Mouse (Mus musculus): ENCODE results near the gene Zhx3. TPM values are rescaled to one million over a fixed set of nuclear protein-coding genes. Genes with fewer than 3 reads are reported as not detected.
A peak's percentile ranks its signal among the peaks of the same experiment; 100 is the strongest.

The Zhx3 gene
- 33.5 and 45.3 TPM in 2 replicates for total RNA-seq (2014; rRNA removed)
- 11.9 and 12.3 TPM in 2 replicates for polyA plus RNA-seq (2012; rRNA removed)

DNA sequence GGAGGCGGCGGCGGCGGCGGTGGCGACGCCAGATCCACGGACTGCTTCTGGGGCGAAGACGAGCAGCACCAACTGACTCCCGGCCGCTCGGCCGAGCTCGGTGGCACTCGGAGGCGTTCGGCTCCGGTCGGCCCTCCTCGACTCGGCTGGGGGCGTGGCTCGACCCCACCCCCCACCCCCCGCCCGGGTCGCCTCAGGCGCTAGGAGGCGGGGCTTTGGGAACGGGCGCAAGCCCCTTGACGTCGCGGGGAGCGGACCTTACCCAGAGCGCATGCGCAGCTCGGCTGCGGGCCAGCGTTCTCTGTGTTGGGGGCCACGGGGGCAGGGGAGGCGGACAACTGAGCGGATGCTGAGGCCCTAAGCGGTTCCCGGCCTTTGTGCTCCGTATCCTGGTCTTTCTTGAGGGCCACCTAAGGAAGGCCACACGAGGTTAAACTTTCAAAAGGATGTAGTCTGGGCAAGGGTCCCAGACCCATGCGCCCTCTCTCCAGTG, at the start of gene Zhx3:
Gene Zhx3 (minus strand): TSS at position 109 of the 493 bp plus-strand sequence.
- Histone ChIP-seq H3K27me3 (ENCODE audit: control insufficient read depth, insufficient read depth, low read length) (no peaks in the 10 kb centered on the region), H3K79me2 (ENCODE audit: control insufficient read depth, insufficient read depth, low read length) (peaks cover 13% of the 10 kb centered on the region), H3K9ac (ENCODE audit: low read depth, low read length) (peak within 1 kb of the TSS; percentile 99), H3K4me3 (ENCODE audit: insufficient read depth, low read depth, low read length) (peak within 1 kb of the TSS; percentile 97), H3K36me3 (ENCODE audit: control insufficient read depth, insufficient read depth, low read length) (no peaks in the 10 kb centered on the region), H3K27ac (replicated peaks; ENCODE audit: insufficient read depth, low read depth, low read length) (peak within 1 kb of the TSS; percentile 99), H3K4me1 (ENCODE audit: control insufficient read depth, insufficient read depth, low read length) (peaks cover 18% of the 10 kb centered on the region)
- WGBS: 1% methylated on average over 43 of the region's 48 CpGs
- TF ChIP-seq POLR2A (IDR thresholded peaks at IDR 0.05; ENCODE audit: extremely low read depth, insufficient read depth, low read length): peak; percentile 52; the same call in 1 of the 2 replicates
- TF ChIP-seq CTCF (IDR thresholded peaks at IDR 0.05; ENCODE audit: low read depth, low read length): no peak
- DNase-seq (ENCODE audit: extremely low read depth, low read depth, low spot score): peak; percentile 75

- WGBS: 78% methylated on average over 4 of the region's 7 CpGs
Observed at GRCm38 (mm10) chr2:160921285-160921684, 48.5 kb upstream of the Zhx3 start.

GRCm38 (mm10) chr2:160918930-160919215, 46.1 kb upstream of the Zhx3 start:
- H3K27me3 ChIP-seq (ENCODE audit: control insufficient read depth, insufficient read depth, low read length): no peaks in the 10 kb centered on the region
- no peaks in the 10 kb centered on the region for H3K36me3 ChIP-seq (ENCODE audit: control insufficient read depth, insufficient read depth, low read length)
- 82% methylated on average over 2 of the region's 2 CpGs for WGBS
- H3K4me3 ChIP-seq (ENCODE audit: insufficient read depth, low read depth, low read length): no peak overlapping the region
- H3K4me1 ChIP-seq (ENCODE audit: control insufficient read depth, insufficient read depth, low read length): no peaks in the 10 kb centered on the region
- H3K79me2 ChIP-seq (ENCODE audit: control insufficient read depth, insufficient read depth, low read length): no peaks in the 10 kb centered on the region
- DNase-seq (ENCODE audit: extremely low read depth, low read depth, low spot score): no peak
- H3K9ac ChIP-seq (ENCODE audit: low read depth, low read length): no peak overlapping the region
- TF ChIP-seq POLR2A (IDR thresholded peaks at IDR 0.05; ENCODE audit: extremely low read depth, insufficient read depth, low read length): no peak
- TF ChIP-seq CTCF (IDR thresholded peaks at IDR 0.05; ENCODE audit: low read depth, low read length): no peak
- no peak overlapping the region for H3K27ac ChIP-seq (replicated peaks; ENCODE audit: insufficient read depth, low read depth, low read length)

More at GRCm38 (mm10) chr2:160921285-160921684, 48.5 kb upstream of the Zhx3 start:
- no peak for TF ChIP-seq POLR2A (IDR thresholded peaks at IDR 0.05; ENCODE audit: extremely low read depth, insufficient read depth, low read length)
- no peak for TF ChIP-seq CTCF (IDR thresholded peaks at IDR 0.05; ENCODE audit: low read depth, low read length)
- Histone ChIP-seq H3K27ac (replicated peaks; ENCODE audit: insufficient read depth, low read depth, low read length) (no peak overlapping the region), H3K4me1 (ENCODE audit: control insufficient read depth, insufficient read depth, low read length) (no peaks in the 10 kb centered on the region), H3K79me2 (ENCODE audit: control insufficient read depth, insufficient read depth, low read length) (no peaks in the 10 kb centered on the region), H3K4me3 (ENCODE audit: insufficient read depth, low read depth, low read length) (no peak overlapping the region), H3K9ac (ENCODE audit: low read depth, low read length) (no peak overlapping the region), H3K27me3 (ENCODE audit: control insufficient read depth, insufficient read depth, low read length) (no peaks in the 10 kb centered on the region), H3K36me3 (ENCODE audit: control insufficient read depth, insufficient read depth, low read length) (no peaks in the 10 kb centered on the region)
- no peak for DNase-seq (ENCODE audit: extremely low read depth, low read depth, low spot score)

GRCm38 (mm10) chr2:160918154-160918929, 45.5 kb upstream of the Zhx3 start:
- no peaks in the 10 kb centered on the region for H3K27me3 ChIP-seq (ENCODE audit: control insufficient read depth, insufficient read depth, low read length)
- no peak overlapping the region for H3K9ac ChIP-seq (ENCODE audit: low read depth, low read length)
- no peak overlapping the region for H3K27ac ChIP-seq (replicated peaks; ENCODE audit: insufficient read depth, low read depth, low read length)
- WGBS: 71% methylated on average over 8 of the region's 8 CpGs
- DNase-seq (ENCODE audit: extremely low read depth, low read depth, low spot score): no peak
- no peaks in the 10 kb centered on the region for H3K79me2 ChIP-seq (ENCODE audit: control insufficient read depth, insufficient read depth, low read length)
- H3K36me3 ChIP-seq (ENCODE audit: control insufficient read depth, insufficient read depth, low read length): no peaks in the 10 kb centered on the region
- H3K4me1 ChIP-seq (ENCODE audit: control insufficient read depth, insufficient read depth, low read length): no peaks in the 10 kb centered on the region
- TF ChIP-seq POLR2A (IDR thresholded peaks at IDR 0.05; ENCODE audit: extremely low read depth, insufficient read depth, low read length): no peak
- TF ChIP-seq CTCF (IDR thresholded peaks at IDR 0.05; ENCODE audit: low read depth, low read length): no peak
- H3K4me3 ChIP-seq (ENCODE audit: insufficient read depth, low read depth, low read length): no peak overlapping the region

- Histone ChIP-seq H3K27ac (replicated peaks; ENCODE audit: insufficient read depth, low read depth, low read length) (no peak overlapping the region), H3K27me3 (ENCODE audit: control insufficient read depth, insufficient read depth, low read length) (no peaks in the 10 kb centered on the region; the same call in 1 of the 2 replicates), H3K36me3 (ENCODE audit: control insufficient read depth, insufficient read depth, low read length) (no peaks in the 10 kb centered on the region), H3K79me2 (ENCODE audit: control insufficient read depth, insufficient read depth, low read length) (no peaks in the 10 kb centered on the region), H3K4me3 (ENCODE audit: insufficient read depth, low read depth, low read length) (no peak overlapping the region), H3K9ac (ENCODE audit: low read depth, low read length) (no peak overlapping the region), H3K4me1 (ENCODE audit: control insufficient read depth, insufficient read depth, low read length) (no peaks in the 10 kb centered on the region)
- WGBS: 86% methylated on average over 3 of the region's 3 CpGs
- TF ChIP-seq CTCF (IDR thresholded peaks at IDR 0.05; ENCODE audit: low read depth, low read length) (no peak), POLR2A (IDR thresholded peaks at IDR 0.05; ENCODE audit: extremely low read depth, insufficient read depth, low read length) (no peak)
- DNase-seq (ENCODE audit: extremely low read depth, low read depth, low spot score): no peak
Observed at GRCm38 (mm10) chr2:160917313-160917712, 44.5 kb upstream of the Zhx3 start.

GRCm38 (mm10) chr2:160916714-160917113, 43.9 kb upstream of the Zhx3 start:
- H3K4me3 ChIP-seq (ENCODE audit: insufficient read depth, low read depth, low read length): no peak overlapping the region
- WGBS: 80% methylated on average over 8 of the region's 8 CpGs
- TF ChIP-seq CTCF (IDR thresholded peaks at IDR 0.05; ENCODE audit: low read depth, low read length): no peak
- no peak for TF ChIP-seq POLR2A (IDR thresholded peaks at IDR 0.05; ENCODE audit: extremely low read depth, insufficient read depth, low read length)
- H3K4me1 ChIP-seq (ENCODE audit: control insufficient read depth, insufficient read depth, low read length): no peaks in the 10 kb centered on the region
- no peak overlapping the region for H3K9ac ChIP-seq (ENCODE audit: low read depth, low read length)
- peaks cover 4% of the 10 kb centered on the region for H3K27me3 ChIP-seq (ENCODE audit: control insufficient read depth, insufficient read depth, low read length)
- no peaks in the 10 kb centered on the region for H3K79me2 ChIP-seq (ENCODE audit: control insufficient read depth, insufficient read depth, low read length)
- no peaks in the 10 kb centered on the region for H3K36me3 ChIP-seq (ENCODE audit: control insufficient read depth, insufficient read depth, low read length)
- no peak overlapping the region for H3K27ac ChIP-seq (replicated peaks; ENCODE audit: insufficient read depth, low read depth, low read length)
- no peak for DNase-seq (ENCODE audit: extremely low read depth, low read depth, low spot score)

Measured in liver, adult 2 months (tissue).